Mouse (Mus musculus) natural killer cell, adult 2 months (primary cell): ENCODE results near the gene Rasa4.
"Not testable (repeated sequence)": the region's sequence is repeated elsewhere in the genome, so short reads cannot be mapped to it uniquely, and the experiment has no call there.

Experiments
- DNase-seq, 2 experiments: peaks; one replicate each; pipeline ENCODE4 v3.0.0; 2022; ENCODE audit warnings: low spot score in 2 of 2

The Rasa4 gene

DNA sequence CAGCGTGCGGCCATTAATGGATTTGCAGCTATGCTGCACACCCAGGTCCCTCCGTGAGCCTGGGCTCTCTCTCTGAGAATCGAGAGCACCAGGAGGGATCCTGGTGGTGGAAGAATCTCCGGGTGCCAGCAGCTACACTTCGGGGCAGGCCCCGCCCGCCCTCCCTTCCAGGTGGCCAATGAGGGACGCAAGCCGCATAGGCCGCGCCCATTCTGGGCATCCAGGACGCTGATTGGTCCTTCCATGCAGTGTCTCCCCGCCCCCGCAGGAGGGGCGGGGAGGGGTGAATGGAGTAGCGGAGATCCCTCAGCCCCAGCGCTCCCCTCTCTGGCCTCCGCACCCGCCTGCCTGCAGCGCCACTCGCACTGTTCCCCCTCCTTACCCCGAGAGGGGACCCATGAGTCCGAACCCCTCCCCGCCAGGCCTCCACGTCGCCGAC, at the start of gene Rasa4:
Rasa4 (plus strand) TSS at position 248 of the 439 bp plus-strand sequence.
- peak; percentile 87 to 93 for DNase-seq

DNA sequence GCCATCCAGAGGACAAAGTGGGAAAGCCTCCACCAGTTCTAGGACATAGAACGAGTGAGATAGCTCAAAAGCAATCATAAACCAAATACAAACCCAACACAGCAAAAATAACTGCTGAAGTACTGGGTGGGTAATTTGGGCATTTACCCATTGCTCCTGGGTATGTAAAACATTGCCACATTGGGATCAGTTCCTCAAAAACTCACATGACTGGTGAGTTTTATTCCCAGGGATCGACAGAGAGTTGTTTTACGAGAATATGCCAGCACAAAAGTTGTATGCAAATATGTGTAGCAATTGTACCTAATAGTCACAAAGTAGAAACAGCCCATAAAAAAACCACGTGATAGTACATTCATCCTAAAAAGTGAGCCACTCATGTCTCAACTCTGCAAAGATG, 48.8 kb upstream of the Rasa4 start:
- DNase-seq = no peak

DNA sequence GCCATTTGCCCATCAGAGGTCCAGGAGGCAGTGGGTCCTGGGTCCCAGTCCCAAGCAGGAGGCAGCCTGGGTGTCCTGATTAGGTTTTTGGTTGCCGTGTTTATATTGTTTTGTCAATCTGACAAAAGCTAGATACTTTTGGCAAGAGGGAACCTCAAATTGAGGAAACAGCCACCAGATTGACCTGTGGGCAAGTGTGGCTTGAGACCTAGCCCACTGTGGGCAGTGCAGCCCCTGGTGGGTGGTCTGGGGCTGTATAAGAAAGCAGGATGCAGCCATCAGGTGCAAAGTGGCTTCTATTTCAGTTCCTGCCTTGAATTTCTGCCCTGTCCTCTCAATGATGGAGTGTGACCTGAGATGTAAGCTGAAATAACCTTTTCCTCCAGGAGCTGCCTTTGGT, 48.4 kb upstream of the Rasa4 start:
- no peak for DNase-seq

DNA sequence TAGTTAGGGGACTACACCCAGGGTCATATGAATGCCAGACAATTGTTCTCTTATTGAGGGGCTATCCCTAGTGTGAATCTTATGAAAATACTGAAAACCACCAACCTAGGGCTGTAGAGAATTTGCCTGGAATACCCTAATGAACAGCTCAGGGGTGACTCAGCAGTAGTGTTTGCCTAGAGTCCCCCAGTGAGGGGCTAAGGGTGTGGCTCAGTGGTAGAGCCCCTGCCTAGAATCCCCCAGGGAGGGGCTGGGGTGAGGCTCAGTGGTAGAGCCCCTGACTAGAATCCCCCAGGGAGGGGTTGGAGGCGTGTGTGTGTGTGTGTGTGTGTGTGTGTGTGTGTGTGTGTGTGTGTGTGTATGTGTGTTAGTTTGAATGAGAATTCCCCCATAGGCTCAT, 47.0 kb upstream of the Rasa4 start:
- no peak for DNase-seq

DNA sequence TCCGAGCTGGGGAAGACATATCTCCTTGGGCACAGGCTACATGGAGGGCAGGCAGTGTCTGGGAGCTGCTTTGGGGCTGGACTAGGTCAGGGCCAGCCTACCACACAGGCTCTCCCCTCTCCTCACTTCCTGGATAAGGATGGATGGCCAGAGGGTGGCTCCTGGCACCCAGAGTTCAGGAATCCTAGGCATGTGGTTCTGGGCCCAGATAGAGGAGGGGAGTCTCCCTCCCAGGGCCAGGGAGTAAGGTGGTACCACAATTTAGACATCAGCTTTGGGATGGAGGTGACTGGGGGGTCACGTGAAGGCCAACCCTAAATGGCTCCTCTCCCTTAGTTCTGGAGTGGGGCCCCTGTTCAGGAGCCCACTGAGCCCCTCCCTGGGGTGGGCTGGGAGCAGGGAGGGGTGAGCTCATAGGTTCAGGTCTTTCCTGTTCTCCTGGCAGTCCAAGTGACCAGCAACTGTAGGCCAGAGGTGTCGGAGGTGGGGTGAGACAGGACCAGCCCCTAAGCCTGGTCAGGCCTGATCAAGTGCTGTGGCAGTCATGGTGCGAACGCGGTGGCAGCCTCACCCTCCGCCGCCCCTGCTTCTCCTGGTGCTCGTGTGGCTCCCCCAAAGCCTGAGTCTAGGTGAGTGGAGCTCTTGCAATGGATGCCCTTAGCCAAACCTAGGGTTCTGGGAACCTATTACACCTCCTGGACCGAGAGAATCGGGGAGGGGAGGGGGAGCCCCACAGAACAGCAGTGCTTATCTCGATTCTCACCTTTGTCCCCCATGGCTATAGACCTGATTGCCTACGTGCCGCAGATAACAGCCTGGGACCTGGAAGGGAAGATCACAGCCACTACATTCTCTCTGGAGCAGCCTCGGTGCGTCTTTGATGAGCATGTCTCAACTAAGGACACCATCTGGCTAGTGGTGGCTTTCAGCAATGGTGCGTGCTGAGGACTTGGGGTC, 45.2 kb upstream of the Rasa4 start, which contains the start of gene Upk3b:
Upk3b (plus strand) TSS at position 239 of the 957 bp plus-strand sequence.
- DNase-seq = no peak

DNA sequence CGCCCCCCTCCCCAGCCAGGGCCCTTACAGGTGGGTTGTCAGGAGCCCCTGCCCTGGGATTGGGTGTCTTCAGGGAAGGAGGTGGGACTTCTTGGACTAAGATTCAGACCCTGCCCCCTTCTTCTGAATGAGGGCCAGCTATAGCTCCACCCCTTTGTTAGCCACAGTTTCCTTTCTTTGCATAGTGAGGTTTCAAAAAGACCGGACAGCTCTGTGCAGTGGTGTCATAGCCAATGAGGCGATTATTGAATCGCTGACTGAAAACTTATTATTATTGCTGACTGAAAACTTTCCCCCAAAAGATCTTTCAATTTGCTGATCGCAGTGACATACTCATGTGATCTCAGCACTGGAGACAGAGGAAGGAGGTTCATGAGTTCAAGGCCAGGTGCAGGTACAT, 43.5 kb upstream of the Rasa4 start:
- DNase-seq = no peak

DNA sequence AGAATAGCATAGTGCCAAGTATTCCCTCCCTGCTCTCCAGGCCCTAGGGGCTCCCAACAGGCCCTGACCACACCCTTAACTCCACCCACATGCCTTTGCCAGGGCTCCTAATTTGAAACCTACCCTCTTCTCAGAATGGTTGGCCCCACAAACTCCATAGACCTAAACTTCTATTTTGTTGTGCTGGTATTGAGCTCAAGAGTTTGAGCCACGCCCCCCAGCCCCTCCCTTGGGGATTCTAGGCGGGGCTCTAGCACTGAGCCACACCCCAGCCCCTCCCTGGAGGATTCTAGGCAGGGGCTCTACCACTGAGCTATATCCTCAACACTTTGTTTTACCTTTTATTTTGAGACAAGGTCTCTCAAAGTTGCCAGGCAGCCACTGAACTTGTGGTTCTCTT, 42.5 kb upstream of the Rasa4 start:
- DNase-seq = peak in 1 of 2 experiments; percentile 13

DNA sequence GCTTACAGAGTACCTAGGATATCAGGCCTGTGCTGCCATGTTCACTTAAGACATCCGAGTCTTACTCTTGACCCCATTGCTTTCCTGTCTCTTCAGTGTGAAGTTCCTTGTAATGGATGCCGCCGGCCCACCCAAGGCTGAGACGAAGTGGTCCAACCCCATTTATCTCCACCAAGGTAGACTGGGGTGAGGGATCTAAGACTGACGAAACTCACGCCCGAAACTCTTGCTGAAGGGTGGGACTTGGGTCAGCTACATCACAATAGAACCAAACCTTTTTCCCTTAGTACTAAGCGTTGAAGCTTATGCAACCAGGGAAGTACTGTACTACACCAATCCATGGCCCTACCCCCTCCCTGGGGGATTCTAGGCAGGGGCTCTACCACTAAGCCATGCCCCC, 42.0 kb upstream of the Rasa4 start:
- no peak for DNase-seq

DNA sequence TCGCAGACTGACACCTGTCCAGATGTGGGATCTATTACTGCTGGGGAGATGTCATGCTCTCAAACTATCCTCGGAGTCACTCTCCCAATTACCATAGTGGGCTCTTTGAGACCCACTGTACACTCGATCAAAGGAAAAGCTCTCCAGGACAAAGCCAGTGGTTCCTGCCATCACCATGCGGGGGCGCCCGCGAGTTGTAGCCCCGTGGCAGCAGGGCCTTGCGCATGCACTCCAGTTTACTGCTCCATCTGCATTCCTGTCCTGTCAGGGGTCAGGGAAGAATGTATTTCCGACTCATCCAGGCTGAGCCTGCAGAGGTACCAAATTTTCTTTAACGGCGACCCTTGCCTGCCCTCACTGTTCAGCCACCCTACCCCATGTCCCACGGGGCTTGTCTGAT, 38.9 kb upstream of the Rasa4 start:
- DNase-seq = peak in 1 of 2 experiments; percentile 16

DNA sequence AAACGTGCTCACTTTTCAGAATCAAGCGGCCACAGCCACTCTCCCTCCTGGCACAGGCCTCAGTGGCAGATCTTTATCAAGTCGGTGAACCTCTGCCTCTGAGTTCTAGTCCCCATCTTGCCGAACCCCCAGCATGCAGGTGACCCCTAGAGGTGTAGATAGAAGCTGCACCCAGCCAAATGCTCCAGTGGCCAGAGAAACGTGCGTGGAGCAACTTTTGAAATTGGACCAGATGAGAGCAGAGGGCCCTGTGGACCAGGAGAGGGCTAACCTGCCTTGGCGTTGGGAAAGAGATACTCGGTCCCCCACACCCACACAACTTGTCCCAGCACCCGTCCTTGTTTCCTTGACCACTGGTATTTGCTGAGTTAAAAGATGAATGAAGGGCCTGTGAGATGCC, 38.3 kb upstream of the Rasa4 start:
- DNase-seq = no peak

DNA sequence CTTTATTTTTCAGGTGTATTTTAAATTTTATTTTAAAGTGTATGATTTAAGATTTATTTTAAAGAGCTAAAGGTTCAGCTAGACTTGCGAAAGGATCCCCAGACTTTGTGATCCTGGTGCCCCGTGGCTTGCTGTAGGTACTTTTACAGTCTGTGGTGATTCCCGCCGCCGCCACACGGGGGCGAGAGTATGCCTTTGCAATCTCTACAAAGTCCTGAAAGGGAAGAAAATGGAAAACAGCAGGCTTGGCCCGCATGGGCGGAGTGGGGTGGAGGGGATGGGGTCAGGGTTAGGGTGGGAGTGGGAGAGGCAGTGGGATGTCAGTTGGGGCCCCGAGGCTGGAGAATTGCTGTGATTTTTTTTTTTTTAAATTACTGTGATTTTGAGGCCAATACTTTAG, 37.7 kb upstream of the Rasa4 start:
- peak; percentile 47 to 75 for DNase-seq

DNA sequence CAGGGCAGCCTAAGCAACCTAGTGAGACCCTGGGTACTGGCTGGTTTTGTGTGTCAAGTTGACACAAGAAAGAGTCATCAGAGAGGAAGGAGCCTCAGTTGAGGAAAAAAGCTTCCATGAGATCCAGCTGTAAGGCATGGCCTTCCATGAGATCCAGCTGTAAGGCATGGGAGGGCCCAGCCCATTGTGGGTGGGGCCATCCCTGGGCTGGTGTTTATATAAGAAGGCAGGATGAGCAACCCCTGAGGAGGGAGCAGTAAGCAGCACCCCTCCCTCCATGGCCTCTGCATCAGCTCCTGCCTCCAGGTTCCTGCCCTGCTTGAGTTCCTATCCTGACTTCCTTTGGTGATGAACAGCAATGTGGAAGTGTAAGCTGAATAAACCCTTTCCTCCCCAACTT, 35.2 kb upstream of the Rasa4 start:
- DNase-seq = not testable (repeated sequence)

DNA sequence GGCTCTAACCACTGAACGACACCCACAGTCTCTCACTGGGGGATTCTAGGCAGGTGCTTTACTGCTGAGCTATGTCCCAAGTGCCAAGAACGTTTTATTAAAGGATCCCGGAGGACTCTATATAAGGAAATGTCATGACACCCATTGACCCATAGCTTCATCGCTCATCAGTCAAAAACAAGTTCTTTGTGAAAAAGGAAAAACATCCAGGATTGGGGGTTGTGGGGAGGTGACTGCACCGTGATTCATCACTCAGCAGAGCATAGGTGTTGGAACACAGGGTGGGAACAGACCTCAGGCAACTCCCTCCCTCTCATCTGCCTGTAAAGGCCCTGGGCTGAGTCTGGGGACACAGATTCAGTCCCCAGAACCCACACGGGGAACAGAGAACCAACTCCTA, 33.8 kb upstream of the Rasa4 start:
- DNase-seq = no peak

DNA sequence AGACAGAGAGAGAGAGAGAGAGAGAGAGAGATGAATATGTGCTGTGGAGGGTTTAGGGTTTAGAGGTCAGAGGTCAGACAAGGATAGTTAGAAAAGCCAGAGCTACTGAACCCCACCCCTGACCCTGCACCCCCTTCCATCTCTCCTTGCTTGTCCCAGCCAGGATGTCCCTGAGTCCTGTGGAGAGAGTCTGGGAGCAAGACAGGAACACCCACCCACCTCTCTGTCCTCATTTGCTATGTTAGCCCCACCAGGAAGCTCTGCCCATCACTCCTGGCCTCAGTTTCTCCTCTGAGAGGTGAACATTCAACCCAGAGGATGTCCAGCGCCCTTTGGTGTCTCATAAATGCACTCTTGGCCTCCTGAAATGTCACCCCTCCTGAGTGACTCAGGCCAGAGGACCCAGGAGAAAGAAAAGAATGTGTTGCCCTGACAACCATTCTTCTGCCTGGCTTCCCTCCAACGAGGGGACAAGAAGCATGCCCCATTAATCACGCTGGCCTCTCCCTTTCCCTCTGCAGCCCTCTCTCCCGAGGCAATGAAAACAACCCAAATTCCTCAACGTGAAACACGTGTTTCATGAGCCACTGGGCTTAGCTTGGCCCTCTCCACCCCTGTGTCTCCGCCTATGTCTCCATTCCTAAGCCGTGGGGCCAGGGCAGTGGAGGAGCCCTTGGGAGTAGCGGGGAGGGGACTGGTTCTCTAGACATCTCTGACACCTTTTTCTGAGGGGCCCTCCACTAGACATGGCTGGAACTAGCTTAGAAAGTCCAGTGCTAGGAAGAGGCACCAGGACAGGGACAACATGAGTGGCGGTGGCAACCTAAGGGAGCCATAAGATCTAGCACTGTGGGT, 32.3 kb upstream of the Rasa4 start:
- DNase-seq = no peak

DNA sequence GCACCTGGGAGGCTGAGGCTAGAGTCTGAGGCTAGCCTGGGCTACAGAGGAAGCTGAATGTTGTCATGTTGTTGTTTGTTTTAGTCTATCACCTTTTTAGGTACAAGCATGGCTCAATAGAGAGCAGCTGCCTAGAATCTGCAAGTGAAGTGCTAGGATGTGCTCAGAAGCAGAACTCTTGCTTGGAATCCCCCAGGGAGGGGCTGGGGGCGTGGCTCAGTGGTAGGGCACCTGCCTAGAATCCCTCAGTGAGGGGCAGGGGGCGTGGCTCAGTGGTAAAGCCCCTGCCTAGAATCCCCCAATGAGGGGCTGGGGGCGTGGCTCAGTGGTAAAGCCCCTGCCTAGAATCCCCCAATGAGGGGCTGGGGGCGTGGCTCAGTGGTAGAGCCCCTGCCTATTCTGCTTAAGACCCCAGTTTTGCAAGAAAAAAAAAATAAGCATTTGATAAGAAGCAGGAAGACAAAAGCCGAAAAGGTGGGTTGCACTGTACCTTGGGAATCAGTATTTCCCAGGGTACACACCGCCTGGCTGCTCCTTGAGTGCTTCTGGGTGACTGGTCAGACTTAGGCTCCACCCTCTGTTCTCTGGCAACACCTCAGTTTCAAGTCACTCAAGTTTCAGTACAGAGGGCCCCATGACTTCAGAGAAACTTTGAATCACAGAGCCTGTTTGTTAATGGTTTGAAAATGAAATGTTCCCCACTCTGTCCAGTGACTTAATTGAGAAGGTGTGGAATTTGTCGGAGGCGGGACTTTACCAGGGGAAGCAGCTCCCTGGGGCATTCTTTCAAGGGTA, 30.7 kb upstream of the Rasa4 start:
- DNase-seq = no peak

DNA sequence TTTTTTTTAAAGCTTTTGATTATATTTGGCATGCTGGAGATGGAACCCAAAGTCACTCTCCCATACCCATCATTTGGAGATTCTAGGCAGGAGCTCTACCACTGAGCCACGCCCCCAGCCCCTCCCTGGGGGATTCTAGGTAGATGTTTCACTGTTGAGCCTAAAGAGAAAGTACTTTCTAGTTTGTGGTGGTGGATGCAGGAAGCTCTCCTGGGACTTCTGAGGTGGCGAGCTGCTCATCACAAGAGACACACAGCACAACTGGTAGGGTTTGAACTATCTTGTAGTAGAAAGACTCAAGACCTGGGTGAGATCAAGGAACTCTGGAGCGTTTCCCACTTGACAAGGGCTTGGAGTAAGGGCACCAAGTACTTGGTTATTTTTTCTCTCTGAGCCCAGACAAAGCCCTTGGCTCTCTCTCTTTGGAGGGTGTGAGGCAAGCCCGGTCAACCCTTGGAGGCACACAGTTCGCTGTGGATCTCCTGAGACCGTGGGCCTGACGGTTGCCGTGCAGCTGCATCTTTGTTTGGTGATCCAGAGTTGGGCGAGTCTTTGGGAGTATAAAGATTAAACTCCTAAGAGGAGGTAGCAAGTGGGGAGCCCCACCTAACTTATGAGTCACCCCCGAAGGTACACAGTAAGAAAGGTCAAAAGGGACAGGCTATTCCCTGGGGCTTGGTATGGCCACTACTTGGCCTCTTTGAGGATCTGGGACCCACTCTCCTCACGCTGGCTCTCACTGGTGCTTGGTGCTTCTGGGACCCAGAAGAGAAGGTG, 29.2 kb upstream of the Rasa4 start, which contains the start of gene Upk3bl:
Upk3bl (plus strand) TSS at position 192 of the 777 bp plus-strand sequence.
- DNase-seq = no peak

DNA sequence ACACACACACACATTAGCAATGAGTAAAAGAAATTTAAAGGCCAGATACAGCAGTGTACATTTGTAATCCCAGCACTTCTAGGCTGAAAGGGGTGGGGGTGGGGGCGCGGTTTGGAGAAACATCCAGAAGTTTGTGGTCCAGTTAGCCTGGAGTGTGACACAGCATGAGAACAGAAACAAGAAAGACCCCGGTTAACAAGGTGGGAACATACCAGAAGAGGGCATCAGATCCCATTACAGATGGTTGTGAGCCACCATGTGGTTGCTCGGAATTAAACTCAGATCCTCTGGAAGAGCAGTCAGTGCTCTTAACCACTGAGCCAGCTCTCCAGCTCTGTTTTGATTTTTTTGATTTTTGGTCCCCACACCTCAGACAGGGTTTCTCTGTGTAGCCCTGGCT, 27.7 kb upstream of the Rasa4 start:
- DNase-seq = no peak

DNA sequence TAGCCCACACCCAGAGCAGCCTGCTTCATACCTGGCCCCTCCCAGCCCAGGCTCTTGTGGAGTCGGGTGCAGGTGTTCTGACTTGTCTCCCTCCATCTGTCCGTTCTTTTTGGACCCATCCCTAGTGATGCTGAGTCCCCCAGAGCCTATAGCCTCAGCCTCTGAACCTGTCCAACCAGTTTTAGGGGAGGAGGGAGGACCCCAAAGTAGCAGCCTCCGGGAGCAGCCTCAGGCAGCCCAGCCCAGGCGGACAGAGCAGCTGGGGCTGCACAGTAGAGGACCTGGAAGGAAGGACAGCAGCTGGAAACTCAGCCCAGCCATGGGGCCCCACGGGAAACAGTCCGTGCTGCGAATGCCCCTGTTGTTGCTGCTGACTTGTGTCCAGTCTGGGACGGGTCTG, 26.6 kb upstream of the Rasa4 start:
- no peak for DNase-seq

DNA sequence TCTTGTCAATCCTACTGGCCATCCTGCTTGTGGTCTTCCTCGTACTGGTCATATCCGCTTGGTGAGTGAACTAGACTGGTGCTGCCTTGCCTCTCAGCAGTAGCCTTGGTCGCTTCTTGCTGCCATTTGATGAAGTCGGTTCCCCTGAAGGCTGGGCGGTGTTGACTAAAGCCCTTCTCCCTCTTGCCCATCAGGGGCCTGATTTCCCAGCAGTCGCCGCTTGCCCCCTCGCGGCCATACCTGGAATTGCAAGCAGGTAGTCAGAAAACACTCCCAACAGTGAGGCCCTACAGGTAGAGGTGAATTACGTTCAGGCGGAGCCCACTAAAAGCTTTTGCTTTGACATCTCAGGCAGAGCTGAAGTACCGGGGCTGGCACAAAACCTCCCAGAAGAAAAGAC, 22.1 kb upstream of the Rasa4 start:
- peak; percentile 38 to 69 for DNase-seq

DNA sequence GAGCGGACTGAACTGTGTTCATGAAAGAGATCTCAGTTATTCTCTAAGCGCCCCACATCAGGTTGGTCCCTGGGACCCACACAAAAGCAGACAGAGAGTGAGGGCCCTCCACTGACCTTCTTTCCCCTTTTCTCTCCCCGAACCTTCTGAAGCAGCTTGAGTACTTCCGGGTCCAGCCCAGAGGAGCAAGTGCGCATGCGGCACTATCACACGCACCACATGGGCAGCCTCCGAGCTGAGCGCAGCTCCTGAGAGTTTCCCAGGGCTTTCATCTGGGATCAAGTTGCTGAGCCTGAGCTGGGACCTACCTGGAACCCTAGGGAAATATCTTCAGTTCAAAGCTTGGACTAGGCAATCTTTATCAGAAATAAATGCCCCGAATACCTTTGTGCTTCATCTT, 19.8 kb upstream of the Rasa4 start:
- DNase-seq = no peak
